Mouse (Mus musculus): ENCODE results near the gene Lcp1.

- TF ChIP-seq CTCF (IDR thresholded peaks at IDR 0.05; ENCODE audit: control insufficient read depth, insufficient read depth, insufficient replicate concordance, low read depth, low read length) (no peak), POLR2A (IDR thresholded peaks at IDR 0.05; ENCODE audit: control insufficient read depth, low read depth, low read length) (no peak)
Observed at GRCm38 (mm10) chr14:75197660-75198059, 66.8 kb downstream of the Lcp1 start.
